Mouse (Mus musculus) limb, embryonic 15.5 days (tissue): ENCODE measurements around the gene Kcnq1. TPM values are rescaled to one million over a fixed set of nuclear protein-coding genes. Genes with fewer than 3 reads are reported as not detected.
A peak's percentile ranks its signal among the peaks of the same experiment; 100 is the strongest.

Source experiments
- ATAC-seq: fragments of 200-750 bp; cut with Nextera tagmentation; 2 replicates; pipeline ENCODE4 v1.8.0; 2017; ENCODE audit warnings: low read depth, moderate TSS enrichment; ENCODE audit not compliant: insufficient number of reproducible peaks, low FRiP score, low TSS enrichment
- H3K27ac ChIP-seq: fragments of 300-500 bp; sonication (generic); 2 replicates; pipeline ENCODE4 v1.5.1; 2015; ENCODE audit warnings: moderate library complexity, mild to moderate bottlenecking, inconsistent platforms
- H3K27me3 ChIP-seq: fragments of 300-500 bp; sonication (generic); 2 replicates; pipeline ENCODE4 v1.6.1; 2015; ENCODE audit warnings: inconsistent platforms
- H3K36me3 ChIP-seq: fragments of 300-500 bp; sonication (generic); 2 replicates; pipeline ENCODE4 v1.6.1; 2015; ENCODE audit warnings: inconsistent platforms
- H3K4me1 ChIP-seq: fragments of 300-500 bp; sonication (generic); 2 replicates; pipeline ENCODE4 v1.6.1; 2015; ENCODE audit warnings: inconsistent platforms
- H3K4me2 ChIP-seq: fragments of 300-500 bp; sonication (generic); 2 replicates; pipeline ENCODE4 v1.6.1; 2015; ENCODE audit warnings: mild to moderate bottlenecking, inconsistent platforms
- H3K4me3 ChIP-seq: fragments of 300-500 bp; sonication (generic); 2 replicates; pipeline ENCODE4 v1.5.1; 2015; ENCODE audit warnings: mild to moderate bottlenecking, inconsistent platforms
- H3K9ac ChIP-seq: fragments of 300-500 bp; sonication (generic); 2 replicates; pipeline ENCODE4 v1.6.1; 2015; ENCODE audit warnings: inconsistent platforms
- H3K9me3 ChIP-seq: fragments of 300-500 bp; sonication (generic); 2 replicates; pipeline ENCODE4 v1.6.1; 2016; ENCODE audit warnings: inconsistent platforms
- WGBS: fragments of 180-500 bp; shearing (Covaris S2); methylation state at CpG from one replicate; pipeline ENCODE4 v1.1.7; 2015; 5-methylcytosine and 5-hydroxymethylcytosine counted together
- polyA plus RNA-seq: library from polyadenylated mRNA; unstranded; fragments of >200 nt; fragmentation: Nextera tagmentation; extraction: Ambion mirVana; gene quantifications from 2 replicates; pipeline ENCODE4 v1.2.1, GENCODE M21; 2015

Gene Kcnq1
- polyA plus RNA-seq, 1 experiment from 2014 or later = 1.1 TPM

- Histone ChIP-seq H3K9ac (no peak overlapping the region), H3K4me1 (peaks cover 10% of the 10 kb centered on the region), H3K36me3 (no peaks in the 10 kb centered on the region), H3K4me2 (no peak overlapping the region), H3K4me3 (no peak overlapping the region), H3K27ac (no peak overlapping the region; the same call in 1 of the 2 replicates), H3K9me3 (no peaks in the 10 kb centered on the region), H3K27me3 (no peaks in the 10 kb centered on the region)
- WGBS = 72% methylated on average over 5 of the region's 5 CpGs
- no peak for ATAC-seq
These were observed 254.6 kb downstream of the Kcnq1 start for GRCm38 (mm10) chr7:143360776-143361175.

- 87% methylated on average over 7 of the region's 7 CpGs for WGBS
- no peak overlapping the region for H3K9ac ChIP-seq
- no peak overlapping the region for H3K4me2 ChIP-seq
- no peaks in the 10 kb centered on the region for H3K36me3 ChIP-seq
- peaks cover 14% of the 10 kb centered on the region for H3K4me1 ChIP-seq
- H3K4me3 ChIP-seq = no peak overlapping the region
- no peak for ATAC-seq
- H3K27me3 ChIP-seq = no peaks in the 10 kb centered on the region
- H3K9me3 ChIP-seq = no peaks in the 10 kb centered on the region
- H3K27ac ChIP-seq = no peak overlapping the region
These were observed 258.1 kb downstream of the Kcnq1 start for GRCm38 (mm10) chr7:143364092-143364832.

GRCm38 (mm10) chr7:143364969-143365839 lies 259.0 kb downstream of the Kcnq1 start:
- 65% methylated on average over 8 of the region's 8 CpGs for WGBS

GRCm38 (mm10) chr7:143367366-143368266 lies 261.5 kb downstream of the Kcnq1 start:
- no peak for ATAC-seq
- peaks cover 19% of the 10 kb centered on the region for H3K4me1 ChIP-seq
- no peak overlapping the region for H3K27ac ChIP-seq
- 62% methylated on average over 20 of the region's 20 CpGs for WGBS
- H3K4me2 ChIP-seq = no peak overlapping the region
- no peak overlapping the region for H3K4me3 ChIP-seq
- H3K9ac ChIP-seq = no peak overlapping the region
- H3K27me3 ChIP-seq = no peaks in the 10 kb centered on the region
- H3K36me3 ChIP-seq = no peaks in the 10 kb centered on the region
- no peaks in the 10 kb centered on the region for H3K9me3 ChIP-seq

More at GRCm38 (mm10) chr7:143364969-143365839, 259.0 kb downstream of the Kcnq1 start:
- Histone ChIP-seq H3K9me3 (no peaks in the 10 kb centered on the region), H3K27ac (no peak overlapping the region), H3K36me3 (no peaks in the 10 kb centered on the region), H3K4me1 (peaks cover 14% of the 10 kb centered on the region), H3K4me2 (no peak overlapping the region), H3K9ac (no peak overlapping the region), H3K27me3 (no peaks in the 10 kb centered on the region), H3K4me3 (no peak overlapping the region)
- no peak; the same call in 1 of the 2 replicates for ATAC-seq

- Histone ChIP-seq H3K4me1 (peaks cover 24% of the 10 kb centered on the region), H3K9me3 (no peaks in the 10 kb centered on the region), H3K27ac (no peak overlapping the region), H3K4me2 (no peak overlapping the region), H3K4me3 (no peak overlapping the region), H3K36me3 (no peaks in the 10 kb centered on the region), H3K27me3 (no peaks in the 10 kb centered on the region), H3K9ac (no peak overlapping the region)
- WGBS = 50% methylated on average over 7 of the region's 7 CpGs
- ATAC-seq = no peak
These were observed 262.1 kb downstream of the Kcnq1 start for GRCm38 (mm10) chr7:143368267-143368643.

- Histone ChIP-seq H3K9ac (no peak overlapping the region), H3K4me1 (peaks cover 41% of the 10 kb centered on the region), H3K4me2 (no peak overlapping the region), H3K9me3 (no peaks in the 10 kb centered on the region), H3K36me3 (no peaks in the 10 kb centered on the region), H3K27me3 (no peaks in the 10 kb centered on the region), H3K27ac (no peak overlapping the region), H3K4me3 (no peak overlapping the region)
- WGBS = 56% methylated on average over 2 of the region's 2 CpGs
- ATAC-seq = no peak
These were observed 265.2 kb downstream of the Kcnq1 start for GRCm38 (mm10) chr7:143371336-143371735.

GRCm38 (mm10) chr7:143373265-143373664 lies 267.1 kb downstream of the Kcnq1 start:
- H3K9me3 ChIP-seq = no peaks in the 10 kb centered on the region
- no peaks in the 10 kb centered on the region for H3K36me3 ChIP-seq
- H3K4me3 ChIP-seq = no peak overlapping the region
- peaks cover 47% of the 10 kb centered on the region for H3K4me1 ChIP-seq
- H3K4me2 ChIP-seq = no peak overlapping the region
- ATAC-seq = no peak
- WGBS = 75% methylated on average over 3 of the region's 3 CpGs
- peak overlapping the region; percentile 62 for H3K27ac ChIP-seq
- H3K9ac ChIP-seq = no peak overlapping the region
- H3K27me3 ChIP-seq = no peaks in the 10 kb centered on the region

GRCm38 (mm10) chr7:143375945-143376344 lies 269.8 kb downstream of the Kcnq1 start:
- H3K27ac ChIP-seq = peak overlapping the region; percentile 85
- WGBS = 51% methylated on average over 16 of the region's 16 CpGs
- H3K4me2 ChIP-seq = no peak overlapping the region
- H3K36me3 ChIP-seq = no peaks in the 10 kb centered on the region
- peak; percentile 44 for ATAC-seq
- H3K9me3 ChIP-seq = no peaks in the 10 kb centered on the region
- H3K4me3 ChIP-seq = no peak overlapping the region
- H3K9ac ChIP-seq = no peak overlapping the region
- no peaks in the 10 kb centered on the region for H3K27me3 ChIP-seq
- peaks cover 54% of the 10 kb centered on the region for H3K4me1 ChIP-seq

- Histone ChIP-seq H3K9me3 (no peaks in the 10 kb centered on the region), H3K27me3 (no peaks in the 10 kb centered on the region), H3K4me2 (no peak overlapping the region), H3K4me3 (no peak overlapping the region), H3K36me3 (no peaks in the 10 kb centered on the region), H3K27ac (peak overlapping the region; percentile 57), H3K9ac (no peak overlapping the region), H3K4me1 (peaks cover 31% of the 10 kb centered on the region)
- ATAC-seq = 0 out of 2 replicates have a peak, but pooled peaks have one; percentile 36
- 27% methylated on average over 20 of the region's 20 CpGs for WGBS
These were observed 274.4 kb downstream of the Kcnq1 start for GRCm38 (mm10) chr7:143380466-143381073.

- Histone ChIP-seq H3K27me3 (no peaks in the 10 kb centered on the region), H3K9ac (no peak overlapping the region), H3K27ac (no peak overlapping the region), H3K4me1 (peaks cover 27% of the 10 kb centered on the region), H3K9me3 (no peaks in the 10 kb centered on the region), H3K4me2 (no peak overlapping the region), H3K4me3 (no peak overlapping the region), H3K36me3 (no peaks in the 10 kb centered on the region)
- 46% methylated on average over 1 of the region's 1 CpGs for WGBS
- no peak for ATAC-seq
These were observed 280.5 kb downstream of the Kcnq1 start for GRCm38 (mm10) chr7:143386632-143387031.
